Mouse (Mus musculus): Measurements from ENCODE around the gene Cyp2w1.

- no peak for TF ChIP-seq CTCF (IDR thresholded peaks at IDR 0.05)
- TF ChIP-seq POLR2A (IDR thresholded peaks at IDR 0.05; ENCODE audit: insufficient read depth, low read depth, low read length), result no peak
- TF ChIP-seq EP300 (IDR thresholded peaks at IDR 0.05; ENCODE audit: insufficient read depth, low read depth, low read length), result no peak
Measured at GRCm38 (mm10) chr5:139363858-139364257, 11.4 kb downstream of the Cyp2w1 start.

Data from heart, adult 2 months (tissue).